Mouse (Mus musculus): ENCODE measurements around the gene Ccdc190. TPM values are rescaled to one million over a fixed set of nuclear protein-coding genes. Genes with fewer than 3 reads are reported as not detected.

Ccdc190 gene
- polyA plus RNA-seq, 1 experiment from 2014 or later: 3.2 TPM

- 87% methylated on average over 2 of the region's 2 CpGs for WGBS
Measured at GRCm38 (mm10) chr1:169971998-169972397, 43.5 kb downstream of the Ccdc190 start.

GRCm38 (mm10) chr1:169977621-169978020 lies 49.2 kb downstream of the Ccdc190 start:
- Histone ChIP-seq H3K9ac (no peak overlapping the region), H3K4me1 (replicated peaks) (no peaks in the 10 kb centered on the region), H3K4me2 (no peak overlapping the region), H3K27me3 (no peaks in the 10 kb centered on the region), H3K4me3 (no peak overlapping the region), H3K9me3 (no peaks in the 10 kb centered on the region), H3K36me3 (no peaks in the 10 kb centered on the region), H3K27ac (replicated peaks) (no peak overlapping the region)
- WGBS: 89% methylated on average over 4 of the region's 4 CpGs
- ATAC-seq (ENCODE audit: low FRiP score, low read depth): no peak

More at GRCm38 (mm10) chr1:169971998-169972397, 43.5 kb downstream of the Ccdc190 start:
- H3K4me3 ChIP-seq: no peak overlapping the region
- no peak overlapping the region for H3K9ac ChIP-seq
- H3K27me3 ChIP-seq: no peaks in the 10 kb centered on the region
- H3K36me3 ChIP-seq: no peaks in the 10 kb centered on the region
- H3K4me2 ChIP-seq: no peak overlapping the region
- ATAC-seq (ENCODE audit: low FRiP score, low read depth): no peak
- no peaks in the 10 kb centered on the region for H3K9me3 ChIP-seq
- peaks cover 22% of the 10 kb centered on the region for H3K4me1 ChIP-seq (replicated peaks)
- H3K27ac ChIP-seq (replicated peaks): no peak overlapping the region

Other genes with a start within 250 kb of the Ccdc190 start
- 81.6 and 90.8 TPM in 2 replicates for gene Rgs4, start 181.0 kb upstream of the Ccdc190 start, polyA plus RNA-seq (2015; fragmentation: Nextera tagmentation; extraction: Ambion mirVana)
- 21.3 and 24.3 TPM in 2 replicates for gene Hsd17b7, start 40.6 kb downstream of the Ccdc190 start, polyA plus RNA-seq (2015; fragmentation: Nextera tagmentation; extraction: Ambion mirVana)
- gene Ddr2, start 182.1 kb downstream of the Ccdc190 start, polyA plus RNA-seq (2015; fragmentation: Nextera tagmentation; extraction: Ambion mirVana): 9.9 and 10.2 TPM in 2 replicates
- gene Uap1, start 246.3 kb downstream of the Ccdc190 start, polyA plus RNA-seq (2015; fragmentation: Nextera tagmentation; extraction: Ambion mirVana): 61.9 and 62.4 TPM in 2 replicates